Comparison of ENCODE assay signal across 26 mouse cellular contexts in the genomic region with DNA sequence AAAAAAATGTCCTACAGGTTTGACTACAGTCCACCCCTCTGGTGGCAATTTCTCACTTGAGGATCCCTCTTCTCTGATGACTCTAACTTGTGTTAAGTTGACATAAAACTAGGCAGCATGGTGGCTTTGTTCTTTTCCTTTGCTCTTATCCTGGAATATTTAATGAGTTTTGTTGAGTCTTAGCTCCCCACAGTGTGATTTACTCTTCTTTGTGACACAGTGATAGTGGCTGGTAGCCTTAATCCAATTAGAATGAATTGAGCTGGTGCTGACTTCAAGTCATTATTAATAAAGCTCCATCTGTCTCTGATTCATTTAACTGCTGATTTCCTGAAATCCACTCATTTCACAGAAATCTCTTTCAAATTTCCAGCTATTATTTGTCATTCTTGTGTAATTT.
DNase-seq lines count a peak whose midpoint lies in the region; ATAC-seq and TF ChIP-seq lines count a peak whose summit lies in the region.
"Had no signal": no experiment of that assay in that cellular context is flagged by ENCODE, and none has a peak within 500 bp of the region (broad histone marks: within the 10 kb centered on the region; RNA-seq: fewer than 3 reads in every experiment).

No protein-coding gene starts in this region.

- H3K9ac ChIP-seq in forebrain, embryonic 13.5 days: no peak overlapping the region
- no peak overlapping the region for H3K9ac ChIP-seq in forebrain, embryonic 15.5 days (replicated peaks)
- H3K9ac ChIP-seq in midbrain, embryonic 11.5 days (ENCODE audit: low read length): no peak overlapping the region
- no peak overlapping the region for H3K9ac ChIP-seq in midbrain, embryonic 14.5 days (replicated peaks; ENCODE audit: low read length)
- H3K9ac ChIP-seq: embryonic facial prominence, embryonic 12.5 days; embryonic facial prominence, embryonic 15.5 days; heart, embryonic 12.5 days; heart, embryonic 15.5 days; hindbrain, embryonic 14.5 days had no signal

- no peak for TF ChIP-seq CTCF in brain, embryonic 14.5 days (IDR thresholded peaks at IDR 0.05; ENCODE audit: borderline replicate concordance, extremely low read depth, insufficient read depth, insufficient read length)

- TF ChIP-seq POLR2A in brain, embryonic 14.5 days (IDR thresholded peaks at IDR 0.05; ENCODE audit: borderline replicate concordance, extremely low read depth, insufficient read depth, insufficient read length, poor library complexity, severe bottlenecking): no peak

- H3K4me2 ChIP-seq in forebrain, embryonic 13.5 days: no peak overlapping the region
- no peak overlapping the region for H3K4me2 ChIP-seq in forebrain, embryonic 15.5 days (replicated peaks)
- no peak overlapping the region for H3K4me2 ChIP-seq in midbrain, embryonic 11.5 days
- H3K4me2 ChIP-seq in midbrain, embryonic 14.5 days (ENCODE audit: low read length): no peak overlapping the region
- H3K4me2 ChIP-seq: embryonic facial prominence, embryonic 12.5 days; embryonic facial prominence, embryonic 15.5 days; heart, embryonic 12.5 days; heart, embryonic 15.5 days; hindbrain, embryonic 14.5 days had no signal

- DNase-seq in midbrain, embryonic 11.5 days (ENCODE audit: low spot score, missing footprints): no peak
- no peak for DNase-seq in midbrain, embryonic 14.5 days
- DNase-seq in brain, embryonic 14.5 days (ENCODE audit: low read depth): peak; percentile 40
- peak; percentile 46 for DNase-seq in retina, postnatal 1 day
- no peak for DNase-seq in kidney, postnatal 36 days
- DNase-seq: adrenal gland, postnatal 10 days; adrenal gland, postnatal 36 days; cerebellum, adult 11 months; cerebellum, adult 2 months; cerebellum, adult 9-11 months; cerebellum, postnatal 25 days; gastrocnemius, postnatal 25 days; heart, adult 18-20 months; heart, postnatal 10 days; heart, postnatal 36 days had no signal

- H3K4me3 ChIP-seq in forebrain, embryonic 13.5 days: no peak overlapping the region
- H3K4me3 ChIP-seq in forebrain, embryonic 15.5 days: no peak overlapping the region
- H3K4me3 ChIP-seq in midbrain, embryonic 11.5 days (ENCODE audit: low read depth, low read length): no peak overlapping the region
- no peak overlapping the region for H3K4me3 ChIP-seq in midbrain, embryonic 14.5 days (replicated peaks; ENCODE audit: low read depth, low read length)
- H3K4me3 ChIP-seq: embryonic facial prominence, embryonic 12.5 days; embryonic facial prominence, embryonic 15.5 days; heart, embryonic 12.5 days; heart, embryonic 15.5 days; hindbrain, embryonic 10.5 days had no signal

- H3K4me1 ChIP-seq in forebrain, embryonic 13.5 days: no peaks in the 10 kb centered on the region
- no peaks in the 10 kb centered on the region for H3K4me1 ChIP-seq in forebrain, embryonic 15.5 days
- H3K4me1 ChIP-seq in midbrain, embryonic 11.5 days (ENCODE audit: control insufficient read depth, insufficient read depth, low read length): no peaks in the 10 kb centered on the region
- no peaks in the 10 kb centered on the region for H3K4me1 ChIP-seq in midbrain, embryonic 14.5 days (ENCODE audit: control insufficient read depth, insufficient read depth, low read length)
- H3K4me1 ChIP-seq: embryonic facial prominence, embryonic 12.5 days; embryonic facial prominence, embryonic 15.5 days; heart, embryonic 12.5 days; heart, embryonic 15.5 days; hindbrain, embryonic 10.5 days had no signal

- H3K27me3 ChIP-seq in forebrain, embryonic 13.5 days: no peaks in the 10 kb centered on the region
- H3K27me3 ChIP-seq in forebrain, embryonic 15.5 days: no peaks in the 10 kb centered on the region
- H3K27me3 ChIP-seq in midbrain, embryonic 11.5 days (ENCODE audit: control insufficient read depth, insufficient read depth, low read length): no peaks in the 10 kb centered on the region
- no peaks in the 10 kb centered on the region for H3K27me3 ChIP-seq in midbrain, embryonic 14.5 days (ENCODE audit: control insufficient read depth, insufficient read depth, low read length)
- H3K27me3 ChIP-seq: CH12.LX; embryonic facial prominence, embryonic 12.5 days; embryonic facial prominence, embryonic 15.5 days; heart, embryonic 12.5 days; heart, embryonic 15.5 days; Patski had no signal

- H3K9me3 ChIP-seq in forebrain, embryonic 13.5 days (replicated peaks): no peaks in the 10 kb centered on the region
- H3K9me3 ChIP-seq in forebrain, embryonic 15.5 days: no peaks in the 10 kb centered on the region
- H3K9me3 ChIP-seq in midbrain, embryonic 11.5 days (ENCODE audit: control insufficient read depth, low read length): no peaks in the 10 kb centered on the region
- H3K9me3 ChIP-seq in midbrain, embryonic 14.5 days (ENCODE audit: control insufficient read depth, low read length): no peaks in the 10 kb centered on the region
- H3K9me3 ChIP-seq: embryonic facial prominence, embryonic 12.5 days; embryonic facial prominence, embryonic 15.5 days; G1E; heart, embryonic 12.5 days; heart, embryonic 15.5 days; hindbrain, embryonic 10.5 days had no signal

- H3K27ac ChIP-seq in forebrain, embryonic 13.5 days: no peak overlapping the region
- H3K27ac ChIP-seq in forebrain, embryonic 15.5 days (replicated peaks): no peak overlapping the region
- H3K27ac ChIP-seq in midbrain, embryonic 11.5 days (ENCODE audit: low read depth, low read length): no peak overlapping the region
- no peak overlapping the region for H3K27ac ChIP-seq in midbrain, embryonic 14.5 days (replicated peaks; ENCODE audit: low read depth, low read length)
- H3K27ac ChIP-seq: embryonic facial prominence, embryonic 12.5 days; embryonic facial prominence, embryonic 15.5 days; heart, embryonic 15.5 days; hindbrain, embryonic 10.5 days; hindbrain, embryonic 14.5 days had no signal

- ATAC-seq in forebrain, embryonic 13.5 days: 0 out of 2 replicates have a peak, but pooled peaks have one; percentile 8
- no peak for ATAC-seq in forebrain, embryonic 15.5 days (replicated peaks)
- 0 out of 2 replicates have a peak, but pooled peaks have one; percentile 44 for ATAC-seq in midbrain, embryonic 11.5 days (ENCODE audit: low FRiP score)
- no peak for ATAC-seq in midbrain, embryonic 14.5 days (ENCODE audit: low FRiP score, low TSS enrichment)
- ATAC-seq: Patski had no signal

- no peaks in the 10 kb centered on the region for H3K36me3 ChIP-seq in forebrain, embryonic 13.5 days (ENCODE audit: poor library complexity, severe bottlenecking)
- H3K36me3 ChIP-seq in forebrain, embryonic 15.5 days: no peaks in the 10 kb centered on the region
- H3K36me3 ChIP-seq in midbrain, embryonic 11.5 days (ENCODE audit: control insufficient read depth, insufficient read depth, low read length): no peaks in the 10 kb centered on the region
- no peaks in the 10 kb centered on the region for H3K36me3 ChIP-seq in midbrain, embryonic 14.5 days (ENCODE audit: control insufficient read depth, insufficient read depth, low read length)
- H3K36me3 ChIP-seq: embryonic facial prominence, embryonic 12.5 days; embryonic facial prominence, embryonic 15.5 days; G1E; heart, embryonic 12.5 days; heart, embryonic 15.5 days; hindbrain, embryonic 10.5 days had no signal

Comparison
In these comparisons a context has a peak if more than half of its experiments do, and no peak if none do; other contexts are left out.
1. ATAC-seq: peak in forebrain, embryonic 13.5 days (single experiment) and midbrain, embryonic 11.5 days (single experiment); none in forebrain, embryonic 15.5 days (single experiment) and midbrain, embryonic 14.5 days (single experiment).
2. DNase-seq: peak in brain, embryonic 14.5 days (single experiment) and retina, postnatal 1 day (single experiment); none in midbrain, embryonic 11.5 days (single experiment), midbrain, embryonic 14.5 days (single experiment) and kidney, postnatal 36 days (0 of 2).